In genomic region chr2:180569028-180569643, GRCm38 (mm10) we compare ENCODE assay signal across 7 mouse cellular contexts. TPM values are rescaled to one million over a fixed set of nuclear protein-coding genes. Genes with fewer than 3 reads are reported as not detected.
DNase-seq lines count a peak whose midpoint lies in the region; ATAC-seq lines count a peak whose summit lies in the region.

No protein-coding gene starts in this region.

- 56% methylated on average over 3 of the region's 3 CpGs for WGBS in limb, embryonic 11.5 days
- 71% methylated on average over 3 of the region's 3 CpGs for WGBS in limb, embryonic 10.5 days
- 36% methylated on average over 3 of the region's 3 CpGs for WGBS in embryonic facial prominence, embryonic 14.5 days
- 11% methylated on average over 3 of the region's 3 CpGs for WGBS in heart, embryonic 14.5 days
- whole genome bisulfite sequencing in limb, embryonic 13.5 days: 25% methylated on average over 3 of the region's 3 CpGs

- H3K4me1 ChIP-seq in limb, embryonic 11.5 days (ENCODE audit: control insufficient read depth, insufficient read depth, low read length): peaks cover 5% of the 10 kb centered on the region; the same call in 1 of the 2 replicates
- no peaks in the 10 kb centered on the region; the same call in 1 of the 2 replicates for H3K4me1 ChIP-seq in limb, embryonic 10.5 days
- peaks cover 8% of the 10 kb centered on the region; the same call in 1 of the 2 replicates for H3K4me1 ChIP-seq in embryonic facial prominence, embryonic 14.5 days (ENCODE audit: control insufficient read depth, insufficient read depth, low read length)
- peaks cover 11% of the 10 kb centered on the region in 2 experiments for H3K4me1 ChIP-seq in heart, embryonic 14.5 days (ENCODE audit: control insufficient read depth in 2 of 2, insufficient read depth in 2 of 2, low read length in 2 of 2)
- peaks cover 16% of the 10 kb centered on the region for H3K4me1 ChIP-seq in limb, embryonic 13.5 days

- no peak overlapping the region for H3K4me3 ChIP-seq in limb, embryonic 11.5 days (ENCODE audit: low read depth, low read length)
- H3K4me3 ChIP-seq in limb, embryonic 10.5 days: no peak overlapping the region
- no peak overlapping the region for H3K4me3 ChIP-seq in embryonic facial prominence, embryonic 14.5 days (ENCODE audit: low read depth, low read length)
- no peak overlapping the region for H3K4me3 ChIP-seq in heart, embryonic 14.5 days (ENCODE audit: control insufficient read depth in 1 of 2, insufficient read depth in 1 of 2, low read depth in 1 of 2, low read length in 2 of 2)
- H3K4me3 ChIP-seq in limb, embryonic 13.5 days: no peak overlapping the region

- H3K9me3 ChIP-seq in limb, embryonic 11.5 days (ENCODE audit: control insufficient read depth, low read length): no peaks in the 10 kb centered on the region
- H3K9me3 ChIP-seq in limb, embryonic 10.5 days (replicated peaks): no peaks in the 10 kb centered on the region
- no peaks in the 10 kb centered on the region for H3K9me3 ChIP-seq in embryonic facial prominence, embryonic 14.5 days (ENCODE audit: control insufficient read depth, low read length)
- H3K9me3 ChIP-seq in heart, embryonic 14.5 days (ENCODE audit: control insufficient read depth, low read length): no peaks in the 10 kb centered on the region
- no peaks in the 10 kb centered on the region for H3K9me3 ChIP-seq in limb, embryonic 13.5 days

- no peaks in the 10 kb centered on the region for H3K36me3 ChIP-seq in limb, embryonic 11.5 days (ENCODE audit: control insufficient read depth, insufficient read depth, low read length)
- H3K36me3 ChIP-seq in limb, embryonic 10.5 days: no peaks in the 10 kb centered on the region
- H3K36me3 ChIP-seq in embryonic facial prominence, embryonic 14.5 days (ENCODE audit: control insufficient read depth, insufficient read depth, low read length): no peaks in the 10 kb centered on the region
- H3K36me3 ChIP-seq in heart, embryonic 14.5 days (ENCODE audit: control insufficient read depth, insufficient read depth, low read length): no peaks in the 10 kb centered on the region
- no peaks in the 10 kb centered on the region for H3K36me3 ChIP-seq in limb, embryonic 13.5 days

- no peak overlapping the region for H3K27ac ChIP-seq in limb, embryonic 11.5 days (replicated peaks; ENCODE audit: low read depth, low read length)
- no peak overlapping the region for H3K27ac ChIP-seq in limb, embryonic 10.5 days
- H3K27ac ChIP-seq in embryonic facial prominence, embryonic 14.5 days (replicated peaks; ENCODE audit: low read depth, low read length): peak overlapping the region; percentile 28
- H3K27ac ChIP-seq in heart, embryonic 14.5 days (replicated peaks in 1 of 2; ENCODE audit: control insufficient read depth in 1 of 2, insufficient read depth in 1 of 2, low read depth in 2 of 2, low read length in 2 of 2): no peak overlapping the region
- H3K27ac ChIP-seq in limb, embryonic 13.5 days: peak overlapping the region; percentile 29; the same call in 1 of the 2 replicates

- H3K9ac ChIP-seq in limb, embryonic 11.5 days (ENCODE audit: low read length): 0 out of 2 replicates have a peak overlapping the region, but pooled peaks have one; percentile 13
- H3K9ac ChIP-seq in embryonic facial prominence, embryonic 14.5 days (ENCODE audit: low read depth, low read length): no peak overlapping the region; the same call in 1 of the 2 replicates
- no peak overlapping the region for H3K9ac ChIP-seq in heart, embryonic 14.5 days (ENCODE audit: low read length)
- H3K9ac ChIP-seq in limb, embryonic 13.5 days: no peak overlapping the region

- ATAC-seq in limb, embryonic 11.5 days (ENCODE audit: insufficient number of reproducible peaks, low FRiP score, low TSS enrichment, low read depth): no peak
- peak; percentile 85 for ATAC-seq in embryonic facial prominence, embryonic 14.5 days (ENCODE audit: low read depth)
- ATAC-seq in heart, embryonic 14.5 days (ENCODE audit: insufficient number of reproducible peaks, insufficient read depth, low FRiP score, low read depth): peak; percentile 68; the same call in 1 of the 2 replicates
- ATAC-seq in limb, embryonic 13.5 days (ENCODE audit: low FRiP score, low read depth): peak; percentile 71

- no peak for DNase-seq in limb, embryonic 11.5 days (ENCODE audit: low spot score)
- no peak for DNase-seq in limb, embryonic 10.5 days (ENCODE audit: low spot score)
- peak; percentile 74 for DNase-seq in embryonic facial prominence, embryonic 14.5 days (ENCODE audit: low spot score)
- DNase-seq in spleen, postnatal 14 days (ENCODE audit: low spot score in 2 of 2): no peak
- DNase-seq in frontal cortex, postnatal 10 days (ENCODE audit: low spot score in 2 of 2): no peak

- no peaks in the 10 kb centered on the region for H3K27me3 ChIP-seq in limb, embryonic 11.5 days (ENCODE audit: control insufficient read depth, insufficient read depth, low read length)
- no peaks in the 10 kb centered on the region; the same call in 1 of the 2 replicates for H3K27me3 ChIP-seq in limb, embryonic 10.5 days (ENCODE audit: low read depth, poor library complexity, severe bottlenecking)
- H3K27me3 ChIP-seq in embryonic facial prominence, embryonic 14.5 days (replicated peaks; ENCODE audit: control insufficient read depth, insufficient read depth, low read length): no peaks in the 10 kb centered on the region; the same call in 1 of the 2 replicates
- H3K27me3 ChIP-seq in heart, embryonic 14.5 days (ENCODE audit: control insufficient read depth, insufficient read depth, low read length): no peaks in the 10 kb centered on the region
- H3K27me3 ChIP-seq in limb, embryonic 13.5 days: 0 out of 2 replicates have a peak, but pooled peaks cover 5% of the 10 kb centered on the region

- H3K4me2 ChIP-seq in limb, embryonic 11.5 days (ENCODE audit: low read depth, severe bottlenecking): no peak overlapping the region
- H3K4me2 ChIP-seq in embryonic facial prominence, embryonic 14.5 days (ENCODE audit: low read depth, low read length): no peak overlapping the region
- no peak overlapping the region for H3K4me2 ChIP-seq in heart, embryonic 14.5 days (ENCODE audit: low read length)
- H3K4me2 ChIP-seq in limb, embryonic 13.5 days (replicated peaks): no peak overlapping the region

RNA-seq across cellular contexts. Expression of gene Mrgbp, which starts 12.0 kb away (rescaled TPM):
- 35.6 and 36.7 TPM in 2 replicates for polyA plus RNA-seq in limb, embryonic 11.5 days (2014; fragmentation: Nextera tagmentation; extraction: Ambion mirVana)
- polyA plus RNA-seq in limb, embryonic 10.5 days (2016; fragmentation: Nextera tagmentation; extraction: Ambion mirVana): 33.8 and 38.3 TPM in 2 replicates
- polyA plus RNA-seq in embryonic facial prominence, embryonic 14.5 days (2014; fragmentation: Nextera tagmentation; extraction: Ambion mirVana): 23.4 and 29.3 TPM in 2 replicates
- 23.5 and 24.4 TPM in 2 replicates for polyA plus RNA-seq in heart, embryonic 14.5 days (2014; fragmentation: Nextera tagmentation; extraction: Ambion mirVana)
- polyA plus RNA-seq in limb, embryonic 13.5 days (2015; fragmentation: Nextera tagmentation; extraction: Ambion mirVana): 35.0 and 39.2 TPM in 2 replicates

RNA-seq across cellular contexts. Expression of gene Ogfr, which starts 19.9 kb away (rescaled TPM):
- polyA plus RNA-seq in limb, embryonic 11.5 days (2014; fragmentation: Nextera tagmentation; extraction: Ambion mirVana): 100 and 109 TPM in 2 replicates
- polyA plus RNA-seq in limb, embryonic 10.5 days (2016; fragmentation: Nextera tagmentation; extraction: Ambion mirVana): 107 and 112 TPM in 2 replicates
- 66.3 and 78.2 TPM in 2 replicates for polyA plus RNA-seq in embryonic facial prominence, embryonic 14.5 days (2014; fragmentation: Nextera tagmentation; extraction: Ambion mirVana)
- 54.6 and 55.0 TPM in 2 replicates for polyA plus RNA-seq in heart, embryonic 14.5 days (2014; fragmentation: Nextera tagmentation; extraction: Ambion mirVana)
- 85.0 and 88.1 TPM in 2 replicates for polyA plus RNA-seq in limb, embryonic 13.5 days (2015; fragmentation: Nextera tagmentation; extraction: Ambion mirVana)

RNA-seq across cellular contexts. Expression of gene Col9a3, which starts 28.5 kb away (rescaled TPM):
- 45.8 and 48.9 TPM in 2 replicates for polyA plus RNA-seq in limb, embryonic 11.5 days (2014; fragmentation: Nextera tagmentation; extraction: Ambion mirVana)
- 4.0 and 30.1 TPM in 2 replicates for polyA plus RNA-seq in limb, embryonic 10.5 days (2016; fragmentation: Nextera tagmentation; extraction: Ambion mirVana)
- 164 and 277 TPM in 2 replicates for polyA plus RNA-seq in embryonic facial prominence, embryonic 14.5 days (2014; fragmentation: Nextera tagmentation; extraction: Ambion mirVana)
- polyA plus RNA-seq in heart, embryonic 14.5 days (2014; fragmentation: Nextera tagmentation; extraction: Ambion mirVana): 10.6 and 12.2 TPM in 2 replicates
- 426 and 449 TPM in 2 replicates for polyA plus RNA-seq in limb, embryonic 13.5 days (2015; fragmentation: Nextera tagmentation; extraction: Ambion mirVana)

Comparison
In these comparisons a context has a peak if more than half of its experiments do, and no peak if none do; other contexts are left out.
1. H3K27ac ChIP-seq: peak in embryonic facial prominence, embryonic 14.5 days (single experiment) and limb, embryonic 13.5 days (single experiment); none in limb, embryonic 11.5 days (single experiment), limb, embryonic 10.5 days (single experiment) and heart, embryonic 14.5 days (0 of 2).